22 mouse cellular contexts compared by ENCODE assay signal in the genomic region with DNA sequence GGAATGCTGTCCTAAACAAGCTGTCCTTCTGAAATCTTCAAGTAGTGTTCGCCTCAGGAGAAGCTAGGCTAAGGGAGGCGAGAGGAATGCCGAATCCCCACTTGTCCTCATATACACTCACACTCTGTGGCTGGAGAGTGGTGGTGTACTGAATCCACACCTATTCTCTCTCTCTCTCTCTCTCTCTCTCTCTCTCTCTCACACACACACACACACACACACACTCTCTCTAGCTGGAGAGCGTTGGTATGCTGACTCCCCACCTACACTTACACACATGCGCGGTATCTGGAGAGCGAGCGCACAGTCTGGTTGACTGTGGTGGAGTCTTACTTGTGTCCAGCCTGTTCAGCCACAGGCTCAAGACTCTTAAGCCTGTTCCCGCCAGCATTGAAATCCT.
A peak's percentile ranks its signal among the peaks of the same experiment; 100 is the strongest.
DNase-seq lines count a peak whose midpoint lies in the region; ATAC-seq and TF ChIP-seq lines count a peak whose summit lies in the region.
"Had no signal": no experiment of that assay in that cellular context is flagged by ENCODE, and none has a peak within 500 bp of the region (broad histone marks: within the 10 kb centered on the region; RNA-seq: fewer than 3 reads in every experiment).

No protein-coding gene starts in this region.

- H3K4me1 ChIP-seq in heart, adult 2 months (ENCODE audit: control insufficient read depth, insufficient read depth, low read length) = peaks cover 34% of the 10 kb centered on the region
- H3K4me1 ChIP-seq in hindbrain, embryonic 16.5 days (ENCODE audit: control insufficient read depth, insufficient read depth, low read depth, low read length) = peaks cover 7% of the 10 kb centered on the region
- H3K4me1 ChIP-seq in hindbrain, embryonic 13.5 days (replicated peaks) = peaks cover 18% of the 10 kb centered on the region
- H3K4me1 ChIP-seq in brown adipose tissue, adult 24 weeks (ENCODE audit: control insufficient read depth, insufficient read depth, insufficient read length, low read length) = peaks cover 52% of the 10 kb centered on the region
- H3K4me1 ChIP-seq: embryonic facial prominence, embryonic 12.5 days had no signal

- TF ChIP-seq CTCF in heart, adult 2 months (IDR thresholded peaks at IDR 0.05) = no peak

- H3K9me3 ChIP-seq in hindbrain, embryonic 16.5 days (ENCODE audit: control insufficient read depth, low read length) = no peaks in the 10 kb centered on the region
- no peaks in the 10 kb centered on the region for H3K9me3 ChIP-seq in hindbrain, embryonic 13.5 days
- H3K9me3 ChIP-seq: embryonic facial prominence, embryonic 12.5 days; limb, embryonic 10.5 days; liver, embryonic 15.5 days had no signal

- DNase-seq in heart, adult 2 months = no peak
- DNase-seq in heart, adult 8-10 months (ENCODE audit: low spot score) = no peak
- DNase-seq in lung, postnatal 25 days (ENCODE audit: low spot score) = peak; percentile 38
- DNase-seq in kidney, postnatal 4 days = no peak
- DNase-seq: cerebellum, adult 18-20 months; cerebellum, postnatal 25 days; forebrain, postnatal 0 days; kidney, adult 9 months; kidney, postnatal 14 days; liver; midbrain, embryonic 14.5 days; right cerebral cortex, postnatal 25 days; spleen, adult 18-20 months had no signal

- TF ChIP-seq EP300 in heart, adult 2 months (IDR thresholded peaks at IDR 0.05; ENCODE audit: insufficient read depth, low read depth, low read length) = no peak

- H3K36me3 ChIP-seq in heart, adult 2 months (ENCODE audit: control insufficient read depth, insufficient read depth, low read length) = peaks cover 23% of the 10 kb centered on the region
- no peaks in the 10 kb centered on the region for H3K36me3 ChIP-seq in hindbrain, embryonic 16.5 days (ENCODE audit: control insufficient read depth, insufficient read depth, low read length)
- no peaks in the 10 kb centered on the region for H3K36me3 ChIP-seq in hindbrain, embryonic 13.5 days
- H3K36me3 ChIP-seq: embryonic facial prominence, embryonic 12.5 days; limb, embryonic 10.5 days; liver, embryonic 15.5 days had no signal

- intact Hi-C loops in heart, adult 2 months (cut with DNase I) = loop anchor here (5.0 kb wide), 2 partner anchors 65 to 165 kb away; no protein-coding TSS in a partner anchor

- no peak for TF ChIP-seq POLR2A in heart, adult 2 months (IDR thresholded peaks at IDR 0.05; ENCODE audit: insufficient read depth, low read depth, low read length)

- 71% methylated on average over 9 of the region's 9 CpGs for WGBS in heart, adult 2 months
- 88% methylated on average over 9 of the region's 9 CpGs for WGBS in hindbrain, embryonic 16.5 days
- 88% methylated on average over 9 of the region's 9 CpGs for WGBS in hindbrain, embryonic 13.5 days

- peaks cover 5% of the 10 kb centered on the region for H3K79me2 ChIP-seq in heart, adult 2 months (replicated peaks; ENCODE audit: control insufficient read depth, insufficient read depth, low read length)

- H3K4me3 ChIP-seq in heart, adult 2 months = no peak overlapping the region
- H3K4me3 ChIP-seq in hindbrain, embryonic 16.5 days (ENCODE audit: low read length) = no peak overlapping the region
- no peak overlapping the region for H3K4me3 ChIP-seq in hindbrain, embryonic 13.5 days
- H3K4me3 ChIP-seq in brown adipose tissue, adult 24 weeks (ENCODE audit: insufficient read depth, low read depth, low read length) = no peak overlapping the region
- H3K4me3 ChIP-seq: embryonic facial prominence, embryonic 12.5 days; layer of hippocampus, adult 2 months; limb, embryonic 10.5 days; liver, embryonic 15.5 days had no signal

- ATAC-seq in hindbrain, embryonic 16.5 days = 0 out of 2 replicates have a peak, but pooled peaks have one; percentile 26
- ATAC-seq in hindbrain, embryonic 13.5 days (ENCODE audit: low FRiP score) = no peak
- ATAC-seq: forebrain, postnatal 0 days; hindbrain, postnatal 0 days; intestine, embryonic 16.5 days had no signal

- H3K4me2 ChIP-seq in hindbrain, embryonic 16.5 days (ENCODE audit: low read length) = no peak overlapping the region
- no peak overlapping the region for H3K4me2 ChIP-seq in hindbrain, embryonic 13.5 days
- H3K4me2 ChIP-seq: embryonic facial prominence, embryonic 12.5 days; liver, embryonic 15.5 days had no signal

- no peak overlapping the region for H3K9ac ChIP-seq in heart, adult 2 months (ENCODE audit: low read depth, low read length)
- H3K9ac ChIP-seq in hindbrain, embryonic 16.5 days (ENCODE audit: low read depth, low read length) = no peak overlapping the region
- H3K9ac ChIP-seq in hindbrain, embryonic 13.5 days = no peak overlapping the region
- H3K9ac ChIP-seq: embryonic facial prominence, embryonic 12.5 days; forebrain, postnatal 0 days; liver, embryonic 15.5 days had no signal

- no peaks in the 10 kb centered on the region for H3K27me3 ChIP-seq in heart, adult 2 months (ENCODE audit: control insufficient read depth, insufficient read depth, low read length)
- no peaks in the 10 kb centered on the region for H3K27me3 ChIP-seq in hindbrain, embryonic 16.5 days (replicated peaks; ENCODE audit: control insufficient read depth, insufficient read depth, low read length)
- H3K27me3 ChIP-seq in hindbrain, embryonic 13.5 days = no peaks in the 10 kb centered on the region
- H3K27me3 ChIP-seq: embryonic facial prominence, embryonic 12.5 days; liver, embryonic 15.5 days had no signal

- peak overlapping the region; percentile 40; the same call in 1 of the 2 replicates for H3K27ac ChIP-seq in heart, adult 2 months
- H3K27ac ChIP-seq in hindbrain, embryonic 16.5 days (ENCODE audit: low read depth, low read length) = no peak overlapping the region
- H3K27ac ChIP-seq in hindbrain, embryonic 13.5 days = no peak overlapping the region
- H3K27ac ChIP-seq in brown adipose tissue, adult 24 weeks (replicated peaks; ENCODE audit: low read depth, low read length) = peak overlapping the region; percentile 53
- H3K27ac ChIP-seq: embryonic facial prominence, embryonic 12.5 days; hindbrain, postnatal 0 days; layer of hippocampus, adult 2 months; limb, embryonic 10.5 days; liver, embryonic 15.5 days had no signal

Comparison
In these comparisons a context has a peak if more than half of its experiments do, and no peak if none do; other contexts are left out.
1. H3K27ac ChIP-seq: peak in heart, adult 2 months (single experiment) and brown adipose tissue, adult 24 weeks (single experiment); none in hindbrain, embryonic 16.5 days (single experiment) and hindbrain, embryonic 13.5 days (single experiment).